Mouse (Mus musculus) megakaryocyte, embryonic 14.5 days (primary cell): Measurements from ENCODE around the gene Lzts2. TPM values are rescaled to one million over a fixed set of nuclear protein-coding genes. Genes with fewer than 3 reads are reported as not detected.

ENCODE experiments used
- H3K27me3 ChIP-seq: replicated peaks from 2 replicates; pipeline ENCODE3; 2012; ENCODE audit warnings: inconsistent platforms
- H3K36me3 ChIP-seq: replicated peaks from 2 replicates; pipeline ENCODE3; 2012; ENCODE audit warnings: low read length, inconsistent platforms, mixed read lengths
- H3K4me1 ChIP-seq: 2 replicates; pipeline ENCODE4 v1.6.1; 2012; ENCODE audit warnings: inconsistent platforms
- H3K4me3 ChIP-seq: replicated peaks from 2 replicates; pipeline ENCODE3; 2012; ENCODE audit warnings: moderate library complexity, mild to moderate bottlenecking, inconsistent platforms
- H3K9me3 ChIP-seq: 2 replicates; pipeline ENCODE4 v1.6.1; 2012; ENCODE audit warnings: inconsistent platforms
- FLI1 ChIP-seq: IDR thresholded peaks from 2 replicates; pipeline ENCODE4 v1.6.1; 2012; ENCODE audit warnings: low read length, inconsistent platforms, mixed read lengths
- GATA1 ChIP-seq: IDR thresholded peaks from 3 replicates; pipeline ENCODE4 v1.6.1; 2012; ENCODE audit warnings: mixed read lengths, low read length, inconsistent platforms, borderline replicate concordance
- polyA plus RNA-seq: library from polyadenylated mRNA; stranded (reverse); fragments of >175 nt; gene quantifications from 2 replicates; pipeline ENCODE4 v1.2.3, GENCODE M21; 2012; ENCODE audit warnings: low replicate concordance; ENCODE audit not compliant: insufficient read depth

Lzts2 gene
- polyA plus RNA-seq, 1 experiment: 59.9 TPM

- no peaks in the 10 kb centered on the region for H3K27me3 ChIP-seq
- H3K36me3 ChIP-seq: peaks cover 48% of the 10 kb centered on the region
- H3K4me1 ChIP-seq: peaks cover 58% of the 10 kb centered on the region
Measured at GRCm38 (mm10) chr19:45012636-45013035, 1.6 kb upstream of the Lzts2 start.

GRCm38 (mm10) chr19:45013581-45014225 is 511 bp upstream of the Lzts2 start:
- H3K4me1 ChIP-seq: peaks cover 57% of the 10 kb centered on the region
- H3K9me3 ChIP-seq: no peaks in the 10 kb centered on the region
- H3K4me3 ChIP-seq: no peak overlapping the region

More at GRCm38 (mm10) chr19:45012636-45013035, 1.6 kb upstream of the Lzts2 start:
- H3K9me3 ChIP-seq: no peaks in the 10 kb centered on the region
- no peak overlapping the region for H3K4me3 ChIP-seq
- TF ChIP-seq GATA1 (no peak), FLI1 (no peak)

GRCm38 (mm10) chr19:45014981-45015402 is 778 bp downstream of the Lzts2 start:
- no peak for TF ChIP-seq GATA1
- TF ChIP-seq FLI1: no peak
- Histone ChIP-seq H3K9me3 (no peaks in the 10 kb centered on the region), H3K36me3 (peaks cover 31% of the 10 kb centered on the region), H3K4me1 (peaks cover 65% of the 10 kb centered on the region), H3K27me3 (no peaks in the 10 kb centered on the region), H3K4me3 (peak overlapping the region; percentile 99)

More at GRCm38 (mm10) chr19:45013581-45014225, 511 bp upstream of the Lzts2 start:
- Histone ChIP-seq H3K36me3 (peaks cover 38% of the 10 kb centered on the region), H3K27me3 (no peaks in the 10 kb centered on the region)
- TF ChIP-seq FLI1 (no peak), GATA1 (no peak)

- TF ChIP-seq GATA1 (no peak), FLI1 (no peak)
- H3K4me3 ChIP-seq: peak overlapping the region; percentile 99
- no peaks in the 10 kb centered on the region for H3K27me3 ChIP-seq
- H3K36me3 ChIP-seq: peaks cover 29% of the 10 kb centered on the region
- peaks cover 72% of the 10 kb centered on the region for H3K4me1 ChIP-seq
- no peaks in the 10 kb centered on the region for H3K9me3 ChIP-seq
Measured at GRCm38 (mm10) chr19:45015518-45016281, 1.5 kb downstream of the Lzts2 start.

GRCm38 (mm10) chr19:45016341-45017215 is 2.4 kb downstream of the Lzts2 start:
- Histone ChIP-seq H3K4me1 (peaks cover 81% of the 10 kb centered on the region), H3K9me3 (no peaks in the 10 kb centered on the region), H3K27me3 (no peaks in the 10 kb centered on the region), H3K36me3 (peaks cover 29% of the 10 kb centered on the region), H3K4me3 (peak overlapping the region; percentile 99)
- TF ChIP-seq FLI1 (no peak), GATA1 (no peak)

- Histone ChIP-seq H3K9me3 (no peaks in the 10 kb centered on the region), H3K4me1 (peaks cover 82% of the 10 kb centered on the region), H3K4me3 (peak overlapping the region; percentile 99), H3K27me3 (no peaks in the 10 kb centered on the region), H3K36me3 (peaks cover 29% of the 10 kb centered on the region)
- TF ChIP-seq GATA1 (no peak), FLI1 (no peak)
Measured at GRCm38 (mm10) chr19:45017216-45017771, 3.1 kb downstream of the Lzts2 start.

GRCm38 (mm10) chr19:45017909-45018308 is 3.7 kb downstream of the Lzts2 start:
- Histone ChIP-seq H3K9me3 (no peaks in the 10 kb centered on the region), H3K4me1 (peaks cover 81% of the 10 kb centered on the region), H3K36me3 (peaks cover 28% of the 10 kb centered on the region), H3K4me3 (peak overlapping the region; percentile 99), H3K27me3 (no peaks in the 10 kb centered on the region)
- no peak for TF ChIP-seq GATA1
- TF ChIP-seq FLI1: no peak

GRCm38 (mm10) chr19:45018351-45018831 is 4.2 kb downstream of the Lzts2 start:
- Histone ChIP-seq H3K4me1 (peaks cover 79% of the 10 kb centered on the region), H3K4me3 (peak overlapping the region; percentile 99), H3K36me3 (peaks cover 30% of the 10 kb centered on the region), H3K9me3 (no peaks in the 10 kb centered on the region), H3K27me3 (no peaks in the 10 kb centered on the region)
- TF ChIP-seq GATA1: no peak
- no peak for TF ChIP-seq FLI1

- TF ChIP-seq FLI1 (no peak), GATA1 (no peak)
- H3K4me1 ChIP-seq: peaks cover 70% of the 10 kb centered on the region
- H3K36me3 ChIP-seq: peaks cover 47% of the 10 kb centered on the region
- no peaks in the 10 kb centered on the region for H3K9me3 ChIP-seq
- no peaks in the 10 kb centered on the region for H3K27me3 ChIP-seq
- no peak overlapping the region for H3K4me3 ChIP-seq
Measured at GRCm38 (mm10) chr19:45020348-45020747, 6.1 kb downstream of the Lzts2 start.
